Mouse (Mus musculus): Measurements from ENCODE around the gene Mroh3. TPM values are rescaled to one million over a fixed set of nuclear protein-coding genes. Genes with fewer than 3 reads are reported as not detected.

The Mroh3 gene
- polyA plus RNA-seq, 1 experiment from 2014 or later: 0.17 TPM

DNA sequence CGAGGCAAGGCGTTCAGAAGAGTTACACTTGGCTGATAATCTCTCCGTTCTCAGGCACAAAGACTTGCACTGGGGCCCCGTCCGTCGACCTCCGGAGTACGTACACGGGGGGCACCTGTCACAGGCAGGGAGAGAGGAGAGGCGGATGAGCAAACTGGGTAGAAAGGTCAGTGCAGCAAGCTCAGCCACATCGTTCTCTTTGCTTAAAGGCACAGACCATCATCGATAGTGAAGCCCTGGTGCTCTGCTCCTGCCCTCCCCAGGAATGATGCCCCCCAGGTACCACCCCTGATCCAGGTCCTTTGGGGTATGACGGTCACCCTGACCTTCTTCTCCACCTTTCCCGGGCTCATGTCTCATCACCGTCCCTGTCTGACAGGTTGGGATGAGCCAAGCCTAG is 1.7 kb upstream of the Mroh3 start:
- H3K27me3 ChIP-seq (ENCODE audit: insufficient read depth, low read length): no peaks in the 10 kb centered on the region
- peaks cover 20% of the 10 kb centered on the region for H3K36me3 ChIP-seq (ENCODE audit: insufficient read depth, low read length)
- no peak for ATAC-seq (ENCODE audit: low FRiP score, low TSS enrichment)
- no peaks in the 10 kb centered on the region for H3K9me3 ChIP-seq (ENCODE audit: low read length)
- WGBS: 78% methylated on average over 15 of the region's 15 CpGs
- H3K4me3 ChIP-seq (ENCODE audit: low read length): no peak overlapping the region
- H3K9ac ChIP-seq (replicated peaks; ENCODE audit: low read length): no peak overlapping the region
- no peak overlapping the region for H3K4me2 ChIP-seq (replicated peaks; ENCODE audit: low read depth, low read length)
- no peak overlapping the region for H3K27ac ChIP-seq (ENCODE audit: low read length)
- H3K4me1 ChIP-seq (ENCODE audit: insufficient read depth, low read length): no peaks in the 10 kb centered on the region

DNA sequence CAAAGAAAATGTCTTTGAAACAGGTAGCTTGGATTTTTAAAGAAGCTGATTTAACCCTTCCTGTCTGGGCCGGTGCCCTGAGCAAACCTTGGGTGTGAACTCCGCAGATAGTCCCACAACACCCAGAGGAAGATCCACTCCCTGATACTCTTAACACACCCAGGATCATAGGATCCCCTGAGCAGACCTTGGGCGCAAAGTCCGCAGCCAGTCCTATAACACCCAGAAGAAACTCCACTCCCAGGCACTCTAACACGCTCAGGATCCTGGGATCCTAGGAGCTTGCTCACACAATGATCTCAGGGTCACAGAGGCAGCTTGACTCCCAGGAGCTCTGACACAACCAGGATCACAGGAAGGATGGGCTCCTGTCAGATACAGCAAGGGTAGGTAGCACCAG is 22.6 kb downstream of the Mroh3 start:
- Histone ChIP-seq H3K4me3 (ENCODE audit: low read length) (no peak overlapping the region), H3K36me3 (ENCODE audit: insufficient read depth, low read length) (no peaks in the 10 kb centered on the region), H3K9me3 (ENCODE audit: low read length) (no peaks in the 10 kb centered on the region), H3K27me3 (ENCODE audit: insufficient read depth, low read length) (no peaks in the 10 kb centered on the region), H3K9ac (replicated peaks; ENCODE audit: low read length) (no peak overlapping the region), H3K4me1 (ENCODE audit: insufficient read depth, low read length) (no peaks in the 10 kb centered on the region), H3K27ac (ENCODE audit: low read length) (no peak overlapping the region), H3K4me2 (replicated peaks; ENCODE audit: low read depth, low read length) (no peak overlapping the region)
- WGBS: 94% methylated on average over 5 of the region's 5 CpGs
- no peak for ATAC-seq (ENCODE audit: low FRiP score, low TSS enrichment)

DNA sequence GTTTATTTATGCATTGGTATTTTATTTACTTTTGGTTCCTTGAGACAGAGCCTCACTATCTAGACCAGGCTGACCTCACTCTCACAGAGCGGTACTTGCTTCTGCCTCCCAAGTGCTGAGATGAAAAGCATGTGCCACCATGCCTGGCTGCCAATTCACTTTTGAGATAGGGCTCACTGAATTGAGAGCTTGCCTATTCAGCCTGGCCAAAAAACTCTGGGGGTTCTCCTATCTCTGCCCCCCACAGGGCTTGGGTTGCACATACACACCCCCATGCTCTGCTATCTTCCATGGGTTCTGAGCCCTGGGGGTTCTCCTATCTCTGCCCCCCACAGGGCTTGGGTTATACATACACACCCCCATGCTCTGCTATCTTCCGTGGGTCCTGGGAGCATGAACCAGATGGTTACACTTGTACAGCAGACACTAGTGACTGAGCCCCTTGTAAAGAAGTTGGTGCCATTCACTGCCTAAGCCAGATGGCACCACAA is 33.1 kb downstream of the Mroh3 start:
- no peaks in the 10 kb centered on the region for H3K36me3 ChIP-seq (ENCODE audit: insufficient read depth, low read length)
- H3K9me3 ChIP-seq (ENCODE audit: low read length): no peaks in the 10 kb centered on the region
- no peak for ATAC-seq (ENCODE audit: low FRiP score, low TSS enrichment)
- no peaks in the 10 kb centered on the region for H3K27me3 ChIP-seq (ENCODE audit: insufficient read depth, low read length)
- no peak overlapping the region for H3K4me3 ChIP-seq (ENCODE audit: low read length)
- H3K9ac ChIP-seq (replicated peaks; ENCODE audit: low read length): no peak overlapping the region
- no peaks in the 10 kb centered on the region; the same call in 1 of the 2 replicates for H3K4me1 ChIP-seq (ENCODE audit: insufficient read depth, low read length)
- WGBS: 80% methylated on average over 2 of the region's 2 CpGs
- no peak overlapping the region for H3K27ac ChIP-seq (ENCODE audit: low read length)
- no peak overlapping the region for H3K4me2 ChIP-seq (replicated peaks; ENCODE audit: low read depth, low read length)

DNA sequence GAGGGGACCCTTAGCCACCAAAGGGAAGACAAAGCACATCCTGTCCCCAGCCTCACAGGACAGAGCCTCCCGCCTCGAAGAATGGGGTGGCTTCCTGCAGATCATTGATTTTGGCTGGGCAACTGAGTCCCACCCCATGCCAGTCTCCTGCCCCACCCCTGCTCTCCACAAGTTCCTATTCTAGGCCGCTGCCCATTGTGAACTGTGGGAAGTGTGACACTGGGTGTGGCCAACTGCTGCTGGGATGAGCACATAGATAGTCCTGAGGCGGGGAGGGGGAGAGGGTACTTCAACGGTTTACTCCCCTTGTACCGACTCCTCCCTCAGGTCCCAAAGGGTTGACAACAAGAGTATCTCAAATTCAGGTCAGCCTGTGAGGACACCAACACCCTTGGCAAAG is 33.9 kb downstream of the Mroh3 start:
- no peak overlapping the region for H3K27ac ChIP-seq (ENCODE audit: low read length)
- ATAC-seq (ENCODE audit: low FRiP score, low TSS enrichment): no peak

DNA sequence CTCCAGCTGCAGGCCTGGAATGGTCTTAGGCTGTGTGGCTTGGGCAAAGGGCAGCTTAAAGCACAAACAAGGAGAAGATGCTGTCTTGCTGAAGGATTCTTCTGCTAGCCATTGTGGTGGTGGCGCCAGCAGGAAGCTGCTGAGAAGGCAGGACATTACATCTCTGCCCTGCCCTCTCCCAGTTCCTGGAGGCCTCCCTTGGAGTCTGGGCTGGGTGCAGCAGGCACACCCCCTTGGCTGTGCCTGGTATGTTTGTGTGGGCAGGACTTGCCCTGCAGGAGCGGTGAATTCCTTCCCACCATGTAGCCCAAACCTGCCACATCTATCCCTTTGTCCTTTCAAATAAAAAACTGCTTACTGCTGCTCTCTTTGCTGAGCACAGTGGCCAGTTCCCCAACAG is 35.5 kb downstream of the Mroh3 start:
- Histone ChIP-seq H3K9me3 (ENCODE audit: low read length) (no peaks in the 10 kb centered on the region), H3K27ac (ENCODE audit: low read length) (no peak overlapping the region), H3K4me2 (replicated peaks; ENCODE audit: low read depth, low read length) (no peak overlapping the region), H3K9ac (replicated peaks; ENCODE audit: low read length) (no peak overlapping the region), H3K36me3 (ENCODE audit: insufficient read depth, low read length) (no peaks in the 10 kb centered on the region), H3K27me3 (ENCODE audit: insufficient read depth, low read length) (no peaks in the 10 kb centered on the region), H3K4me3 (ENCODE audit: low read length) (no peak overlapping the region), H3K4me1 (ENCODE audit: insufficient read depth, low read length) (peaks cover 12% of the 10 kb centered on the region)
- WGBS: 81% methylated on average over 2 of the region's 2 CpGs
- no peak for ATAC-seq (ENCODE audit: low FRiP score, low TSS enrichment)

More for the DNA sequence above, 33.9 kb downstream of the Mroh3 start:
- Histone ChIP-seq H3K4me1 (ENCODE audit: insufficient read depth, low read length) (peaks cover 7% of the 10 kb centered on the region), H3K9me3 (ENCODE audit: low read length) (no peaks in the 10 kb centered on the region), H3K36me3 (ENCODE audit: insufficient read depth, low read length) (no peaks in the 10 kb centered on the region), H3K9ac (replicated peaks; ENCODE audit: low read length) (no peak overlapping the region), H3K4me2 (replicated peaks; ENCODE audit: low read depth, low read length) (no peak overlapping the region), H3K4me3 (ENCODE audit: low read length) (no peak overlapping the region), H3K27me3 (ENCODE audit: insufficient read depth, low read length) (no peaks in the 10 kb centered on the region)
- WGBS: 50% methylated on average over 6 of the region's 6 CpGs

DNA sequence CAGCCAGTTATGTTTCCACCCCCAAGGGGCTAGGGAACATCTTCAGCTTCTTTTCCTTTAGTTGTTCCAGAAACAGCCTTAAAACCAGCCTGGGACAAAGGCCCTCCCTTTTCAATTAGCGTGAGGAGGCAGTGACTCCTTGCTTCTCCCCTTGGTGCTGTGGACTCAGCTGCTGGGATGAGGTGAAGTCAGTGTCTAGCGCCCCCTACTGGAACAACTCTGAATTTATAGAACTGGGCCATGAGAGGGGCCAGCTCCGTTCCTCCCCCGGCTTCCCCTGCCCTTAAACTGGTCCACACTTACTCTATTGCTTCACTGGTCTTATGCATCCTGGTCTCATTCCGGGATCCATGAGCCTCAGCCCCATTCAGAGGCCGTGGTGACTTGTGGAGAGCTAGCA is 37.4 kb downstream of the Mroh3 start:
- no peak for ATAC-seq (ENCODE audit: low FRiP score, low TSS enrichment)
- no peak overlapping the region for H3K27ac ChIP-seq (ENCODE audit: low read length)
- peaks cover 12% of the 10 kb centered on the region for H3K4me1 ChIP-seq (ENCODE audit: insufficient read depth, low read length)
- H3K27me3 ChIP-seq (ENCODE audit: insufficient read depth, low read length): no peaks in the 10 kb centered on the region
- H3K36me3 ChIP-seq (ENCODE audit: insufficient read depth, low read length): no peaks in the 10 kb centered on the region
- 34% methylated on average over 6 of the region's 6 CpGs for WGBS
- no peak overlapping the region for H3K9ac ChIP-seq (replicated peaks; ENCODE audit: low read length)
- no peaks in the 10 kb centered on the region for H3K9me3 ChIP-seq (ENCODE audit: low read length)
- H3K4me2 ChIP-seq (replicated peaks; ENCODE audit: low read depth, low read length): no peak overlapping the region
- no peak overlapping the region for H3K4me3 ChIP-seq (ENCODE audit: low read length)

DNA sequence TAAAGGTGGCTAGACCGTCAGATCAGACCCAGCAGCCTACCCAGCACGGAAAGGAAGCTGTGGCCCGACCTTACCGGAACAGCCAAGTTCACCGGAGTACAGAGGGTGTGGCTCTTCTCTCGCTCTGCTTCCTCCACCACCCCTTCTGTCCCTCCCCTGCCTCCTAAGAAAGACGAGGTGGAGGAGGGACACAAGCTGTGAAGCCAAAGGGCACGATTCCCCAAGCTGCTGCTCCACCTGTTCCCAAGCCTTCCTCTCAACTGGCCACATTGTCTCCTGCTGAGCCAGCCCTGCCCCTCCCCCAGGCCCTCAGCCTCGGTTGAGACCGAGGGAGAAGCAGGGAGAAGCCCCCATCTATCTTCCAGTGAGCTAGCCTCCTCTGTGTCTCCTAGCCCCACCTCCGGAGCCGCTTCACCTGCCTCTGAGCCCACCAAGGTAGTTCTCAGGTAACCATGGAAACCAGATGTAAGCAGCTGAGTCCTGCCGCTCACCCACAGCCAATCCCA is 38.5 kb downstream of the Mroh3 start:
- H3K27me3 ChIP-seq (ENCODE audit: insufficient read depth, low read length): no peaks in the 10 kb centered on the region
- no peaks in the 10 kb centered on the region for H3K36me3 ChIP-seq (ENCODE audit: insufficient read depth, low read length)
- H3K9ac ChIP-seq (replicated peaks; ENCODE audit: low read length): 0 out of 2 replicates have a peak overlapping the region, but pooled peaks have one; percentile 14
- H3K4me2 ChIP-seq (replicated peaks; ENCODE audit: low read depth, low read length): peak overlapping the region; percentile 29
- peak; percentile 34 for ATAC-seq (ENCODE audit: low FRiP score, low TSS enrichment)
- H3K4me1 ChIP-seq (ENCODE audit: insufficient read depth, low read length): peaks cover 12% of the 10 kb centered on the region
- H3K27ac ChIP-seq (ENCODE audit: low read length): no peak overlapping the region
- no peaks in the 10 kb centered on the region for H3K9me3 ChIP-seq (ENCODE audit: low read length)
- H3K4me3 ChIP-seq (ENCODE audit: low read length): 0 out of 2 replicates have a peak overlapping the region, but pooled peaks have one; percentile 4
- WGBS: 11% methylated on average over 13 of the region's 13 CpGs

DNA sequence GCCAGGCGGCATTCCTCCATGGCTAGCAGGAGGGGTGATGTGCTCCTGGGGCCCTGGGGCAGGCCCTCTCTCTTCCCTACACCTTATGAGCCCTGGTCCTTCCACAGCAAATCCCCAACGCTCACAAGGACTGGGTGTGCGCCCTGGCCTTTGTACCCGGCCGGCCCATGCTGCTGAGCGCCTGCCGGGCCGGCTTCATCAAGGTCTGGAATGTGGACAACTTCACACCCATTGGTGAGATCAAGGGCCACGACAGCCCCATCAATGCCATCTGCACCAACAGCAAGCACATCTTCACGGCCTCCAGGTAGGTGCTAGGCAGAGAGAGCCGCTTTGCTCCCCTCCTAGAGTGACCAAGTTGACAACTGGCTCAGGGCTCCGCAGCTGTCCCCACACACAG is 39.9 kb downstream of the Mroh3 start:
- Histone ChIP-seq H3K4me1 (ENCODE audit: insufficient read depth, low read length) (peaks cover 12% of the 10 kb centered on the region), H3K36me3 (ENCODE audit: insufficient read depth, low read length) (no peaks in the 10 kb centered on the region), H3K4me2 (replicated peaks; ENCODE audit: low read depth, low read length) (no peak overlapping the region), H3K4me3 (ENCODE audit: low read length) (no peak overlapping the region), H3K27me3 (ENCODE audit: insufficient read depth, low read length) (no peaks in the 10 kb centered on the region), H3K9ac (replicated peaks; ENCODE audit: low read length) (no peak overlapping the region), H3K27ac (ENCODE audit: low read length) (no peak overlapping the region), H3K9me3 (ENCODE audit: low read length) (no peaks in the 10 kb centered on the region)
- ATAC-seq (ENCODE audit: low FRiP score, low TSS enrichment): 0 out of 2 replicates have a peak, but pooled peaks have one; percentile 8
- 73% methylated on average over 12 of the region's 12 CpGs for WGBS

DNA sequence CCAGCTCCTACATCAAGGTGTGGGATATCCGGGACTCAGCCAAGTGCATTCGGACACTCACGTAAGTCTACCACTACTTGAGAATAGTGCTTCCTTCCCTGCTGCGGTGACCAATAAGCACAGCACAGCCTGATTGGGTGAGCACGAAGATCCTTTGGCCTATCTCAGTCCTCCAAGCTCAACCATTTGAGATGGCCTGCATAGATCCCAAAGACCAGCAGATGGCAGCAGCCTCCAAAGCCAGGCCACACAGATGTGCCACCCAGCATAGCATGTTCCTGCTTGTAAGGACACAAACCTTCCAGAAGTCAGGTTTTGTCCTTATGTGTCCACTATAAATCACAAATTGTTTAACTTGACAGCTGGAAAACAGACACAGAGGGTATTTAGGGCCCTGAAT is 42.5 kb downstream of the Mroh3 start:
- H3K36me3 ChIP-seq (ENCODE audit: insufficient read depth, low read length): no peaks in the 10 kb centered on the region
- H3K9me3 ChIP-seq (ENCODE audit: low read length): no peaks in the 10 kb centered on the region
- H3K4me2 ChIP-seq (replicated peaks; ENCODE audit: low read depth, low read length): peak overlapping the region; percentile 22
- H3K27me3 ChIP-seq (ENCODE audit: insufficient read depth, low read length): no peaks in the 10 kb centered on the region
- peaks cover 12% of the 10 kb centered on the region for H3K4me1 ChIP-seq (ENCODE audit: insufficient read depth, low read length)
- 5% methylated on average over 5 of the region's 5 CpGs for WGBS
- no peak overlapping the region for H3K27ac ChIP-seq (ENCODE audit: low read length)
- ATAC-seq (ENCODE audit: low FRiP score, low TSS enrichment): peak; percentile 68
- H3K4me3 ChIP-seq (ENCODE audit: low read length): no peak overlapping the region
- no peak overlapping the region for H3K9ac ChIP-seq (replicated peaks; ENCODE audit: low read length)

DNA sequence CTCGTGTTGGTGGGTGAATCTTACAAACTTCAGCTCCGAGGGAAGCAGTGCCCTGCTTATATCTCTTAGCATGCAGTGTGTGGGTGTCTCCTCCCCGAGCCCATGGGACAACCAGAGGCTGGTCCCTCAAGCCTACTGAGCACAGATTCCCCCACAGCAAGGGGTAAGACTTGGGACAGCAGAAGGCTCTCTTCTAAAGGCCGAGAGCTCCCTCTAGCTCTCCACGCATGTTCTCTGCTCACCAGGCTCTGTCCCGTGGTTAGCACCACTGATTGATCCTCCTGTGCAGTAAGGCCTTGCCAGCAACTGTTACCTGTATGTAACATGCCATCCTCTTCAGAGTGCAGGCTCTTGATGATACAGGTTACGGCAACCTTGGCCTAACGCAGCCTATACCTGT is 45.0 kb downstream of the Mroh3 start:
- no peaks in the 10 kb centered on the region for H3K9me3 ChIP-seq (ENCODE audit: low read length)
- H3K36me3 ChIP-seq (ENCODE audit: insufficient read depth, low read length): no peaks in the 10 kb centered on the region
- H3K4me1 ChIP-seq (ENCODE audit: insufficient read depth, low read length): no peaks in the 10 kb centered on the region
- no peak for ATAC-seq (ENCODE audit: low FRiP score, low TSS enrichment)
- no peak overlapping the region for H3K9ac ChIP-seq (replicated peaks; ENCODE audit: low read length)
- H3K4me3 ChIP-seq (ENCODE audit: low read length): no peak overlapping the region
- no peak overlapping the region for H3K4me2 ChIP-seq (replicated peaks; ENCODE audit: low read depth, low read length)
- H3K27ac ChIP-seq (ENCODE audit: low read length): no peak overlapping the region
- no peaks in the 10 kb centered on the region for H3K27me3 ChIP-seq (ENCODE audit: insufficient read depth, low read length)
- 65% methylated on average over 8 of the region's 8 CpGs for WGBS

Measured in kidney, embryonic 16.5 days (tissue).